Mouse (Mus musculus): ENCODE measurements at regions not wholly inside any gene's neighbourhood (a gene's known extent, or its start where the extent isn't known, plus 50 kb on each side); places are given as distances from the start of the nearest gene placed in this dataset.

GRCm38 (mm10) chr15:36679577-36679976, 328.0 kb downstream of the Zfp706 start:
- no peak for DNase-seq (ENCODE audit: low read depth, low spot score)

- DNase-seq (ENCODE audit: low read depth, low spot score), result peak; percentile 67
Observed at GRCm38 (mm10) chr15:36669748-36670147, 337.8 kb downstream of the Zfp706 start.

- DNase-seq (ENCODE audit: low read depth, low spot score), result no peak
Observed at GRCm38 (mm10) chr15:36666566-36666965, 341.0 kb downstream of the Zfp706 start.

- DNase-seq (ENCODE audit: low read depth, low spot score), result peak; percentile 66
Observed at GRCm38 (mm10) chr15:36664391-36664790, 343.2 kb downstream of the Zfp706 start.

GRCm38 (mm10) chr15:36660986-36661385, 346.6 kb downstream of the Zfp706 start:
- no peak for DNase-seq (ENCODE audit: low read depth, low spot score)

Measured in ZHBTc4 (cell line).